Mouse (Mus musculus) G1E (cell line): ENCODE measurements around the gene Usp36. TPM values are rescaled to one million over a fixed set of nuclear protein-coding genes. Genes with fewer than 3 reads are reported as not detected.

ENCODE experiments used
- ATAC-seq: 2 replicates; pipeline ENCODE4 v1.8.0; 2016; ENCODE audit warnings: mild to moderate bottlenecking; ENCODE audit not compliant: insufficient number of reproducible peaks, poor library complexity, low FRiP score, severe bottlenecking; ENCODE audit errors: extremely low read depth
- DNase-seq: peaks from one replicate; pipeline ENCODE4 v3.0.0; 2012; ENCODE audit warnings: low spot score
- H3K27me3 ChIP-seq: 2 replicates; pipeline ENCODE4 v1.6.1; 2012; ENCODE audit warnings: mild to moderate bottlenecking, low read length, inconsistent platforms; ENCODE audit not compliant: insufficient read depth
- H3K36me3 ChIP-seq: replicated peaks from 2 replicates; pipeline ENCODE3; 2012; ENCODE audit warnings: mild to moderate bottlenecking, inconsistent platforms
- H3K4me1 ChIP-seq: 2 replicates; pipeline ENCODE4 v1.6.1; 2012; ENCODE audit warnings: low read depth, low read length, inconsistent platforms, mixed read lengths; ENCODE audit not compliant: insufficient read depth
- H3K4me3 ChIP-seq: 2 replicates; pipeline ENCODE4 v1.5.1; 2012; ENCODE audit warnings: low read depth, mild to moderate bottlenecking, inconsistent platforms, low read length, moderate library complexity, mixed read lengths
- H3K9me3 ChIP-seq: replicated peaks from 2 replicates; pipeline ENCODE4 v1.6.1; 2012; ENCODE audit warnings: inconsistent platforms
- CTCF ChIP-seq: IDR thresholded peaks from 2 replicates; pipeline ENCODE4 v1.5.1; 2012; ENCODE audit warnings: low read depth, low read length, inconsistent platforms, mixed read lengths
- GATA1 ChIP-seq: IDR thresholded peaks from 2 replicates; pipeline ENCODE4 v1.6.1; 2012; ENCODE audit warnings: borderline replicate concordance, low read length, inconsistent platforms, mixed read lengths
- GATA2 ChIP-seq: IDR thresholded peaks from 2 replicates; pipeline ENCODE4 v1.6.1; 2012; ENCODE audit warnings: low read depth, low read length, inconsistent platforms, borderline replicate concordance
- POLR2AphosphoS5 ChIP-seq: IDR thresholded peaks from 2 replicates; pipeline ENCODE4 v1.6.1; 2012; ENCODE audit warnings: low read depth, low read length, inconsistent platforms; ENCODE audit not compliant: insufficient replicate concordance
- TAL1 ChIP-seq: conservative IDR thresholded peaks from 2 replicates; pipeline ENCODE4 v1.6.1; 2012; ENCODE audit warnings: low read depth, low read length, inconsistent platforms, mixed read lengths
- polyA plus RNA-seq: library from polyadenylated mRNA; stranded (reverse); fragments of >175 nt; gene quantifications from 2 replicates; pipeline ENCODE4 v1.2.3, GENCODE M21; 2012
- total RNA-seq, 2 experiments: library from RNA; stranded (forward) in 1 of 2; stranded (reverse) in 1 of 2; fragments of 200-1000 nt in 1 of 2; fragments of >200 nt in 1 of 2; fragmentation: Nextera tagmentation in 1 of 2; gene quantifications; 2 replicates each; pipeline ENCODE4 v1.2.3; 2014 to 2017

Gene Usp36
- total and polyA plus RNA-seq, 3 experiments, result 8.0 to 60.6 (median 27.1) TPM

GRCm38 (mm10) chr11:118254159-118254951 lies 35.7 kb downstream of the Usp36 start:
- TF ChIP-seq POLR2AphosphoS5 (no peak), GATA1 (no peak), GATA2 (no peak), CTCF (no peak), TAL1 (no peak)
- Histone ChIP-seq H3K4me3 (no peak overlapping the region), H3K27me3 (no peaks in the 10 kb centered on the region; the same call in 1 of the 2 replicates), H3K9me3 (no peaks in the 10 kb centered on the region), H3K36me3 (peaks cover 58% of the 10 kb centered on the region), H3K4me1 (peaks cover 28% of the 10 kb centered on the region)
- DNase-seq (no peak), ATAC-seq (no peak)

DNA sequence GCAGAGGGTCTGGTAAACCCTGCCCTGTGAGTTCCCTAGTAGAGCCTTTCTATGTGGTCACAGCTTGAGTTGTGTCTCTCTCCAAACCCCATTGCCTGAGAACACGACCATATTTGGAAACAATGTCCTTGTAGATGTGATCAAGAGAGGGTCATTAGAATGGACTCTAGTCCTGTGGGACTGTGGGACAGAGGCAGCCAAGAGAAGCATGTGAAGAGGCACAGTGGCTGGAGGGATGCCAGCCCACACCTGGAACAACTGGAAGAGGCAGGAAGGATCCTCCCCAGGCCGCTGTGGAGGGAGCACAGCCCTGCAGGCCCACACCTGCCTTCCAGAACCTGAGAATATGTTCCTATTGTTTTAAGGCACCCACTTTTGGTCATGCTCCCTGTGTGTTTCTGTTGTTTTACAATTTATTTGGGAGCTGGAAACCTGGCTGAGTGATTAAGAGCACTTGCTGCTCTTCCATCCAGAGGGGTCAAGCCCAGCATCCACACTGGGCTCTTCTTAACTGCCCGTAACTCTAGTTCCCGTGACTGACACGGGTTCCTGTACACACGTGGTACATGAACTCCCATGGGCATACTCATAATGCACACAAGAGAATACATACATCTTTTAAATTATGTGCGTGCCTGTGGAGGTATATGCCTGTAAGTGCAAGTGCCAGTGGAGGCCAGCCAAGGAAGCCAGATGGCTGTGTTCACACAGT lies 36.4 kb downstream of the Usp36 start:
- ATAC-seq, result no peak
- no peak for TF ChIP-seq POLR2AphosphoS5
- no peaks in the 10 kb centered on the region for H3K9me3 ChIP-seq
- no peak for DNase-seq
- H3K4me3 ChIP-seq, result no peak overlapping the region
- H3K36me3 ChIP-seq, result peaks cover 51% of the 10 kb centered on the region
- peaks cover 35% of the 10 kb centered on the region for H3K4me1 ChIP-seq
- H3K27me3 ChIP-seq, result no peaks in the 10 kb centered on the region; the same call in 1 of the 2 replicates

DNA sequence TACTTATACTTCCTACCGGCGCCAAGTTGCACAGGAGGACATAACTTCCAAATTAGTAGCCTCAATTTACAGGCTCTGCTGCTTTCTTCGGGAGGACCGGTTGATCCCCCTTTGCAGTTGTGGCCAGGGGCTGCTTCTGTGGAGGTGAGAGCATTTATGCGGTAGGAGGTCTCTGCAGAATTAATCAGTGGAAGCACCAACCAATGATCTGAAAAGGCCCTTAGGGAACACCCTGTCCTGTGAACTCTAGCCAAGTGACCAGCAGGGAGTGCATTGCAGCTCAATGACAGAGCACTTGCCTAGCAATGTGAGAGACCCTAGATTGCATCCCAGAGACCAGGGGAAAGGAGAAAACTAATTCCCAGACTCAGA lies 41.0 kb downstream of the Usp36 start:
- Histone ChIP-seq H3K27me3 (peaks cover 5% of the 10 kb centered on the region; the same call in 1 of the 2 replicates), H3K4me3 (peak overlapping the region; percentile 84), H3K9me3 (no peaks in the 10 kb centered on the region), H3K4me1 (peaks cover 40% of the 10 kb centered on the region), H3K36me3 (peaks cover 9% of the 10 kb centered on the region)
- TF ChIP-seq POLR2AphosphoS5 (no peak), GATA2 (no peak), TAL1 (no peak), GATA1 (no peak), CTCF (no peak)
- no peak for ATAC-seq
- DNase-seq, result no peak

DNA sequence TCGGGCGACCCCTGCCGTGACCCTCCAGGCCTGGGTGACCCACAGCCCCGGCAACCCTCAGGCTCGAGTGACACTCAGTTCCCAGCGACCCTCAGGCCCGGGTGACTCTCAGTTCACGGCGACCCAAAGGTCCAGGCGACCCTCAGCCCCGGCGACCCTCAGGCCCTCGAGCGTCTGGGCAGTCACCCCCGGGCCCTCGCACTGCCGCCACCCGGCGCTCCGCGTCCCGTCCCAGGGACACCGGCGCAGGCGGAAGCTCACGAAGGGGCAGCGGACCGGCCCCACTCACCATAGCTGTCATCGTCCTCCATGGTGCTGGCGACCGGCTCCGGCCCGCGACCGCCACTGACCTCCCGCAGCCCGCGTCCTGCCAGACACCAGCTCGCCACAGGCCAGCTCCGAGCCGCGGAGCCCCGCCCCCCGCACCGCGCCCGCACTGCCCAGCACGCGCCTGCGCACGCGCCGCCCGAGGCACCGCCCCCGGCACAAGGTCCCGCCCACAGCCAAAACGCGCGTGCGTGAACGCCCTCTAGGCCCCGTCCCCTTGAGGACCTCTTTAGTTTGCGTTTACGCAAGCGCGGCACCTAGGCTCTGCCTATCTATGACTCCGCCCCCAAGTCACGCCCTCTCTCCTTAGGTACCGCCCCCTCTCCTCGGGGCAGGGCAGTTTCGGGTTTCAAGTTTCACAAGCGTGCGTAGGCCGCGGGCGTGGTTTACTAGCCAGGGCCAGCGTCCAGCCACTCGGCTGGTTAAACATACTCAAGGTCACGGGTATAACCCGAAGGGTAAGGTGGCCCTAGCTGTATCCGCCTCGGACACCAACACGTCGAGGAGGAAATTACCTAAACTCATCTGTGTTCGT lies 41.7 kb downstream of the Usp36 start, which contains the start of gene Cyth1:
Gene Cyth1, minus strand, starts transcription at position 443 of the 862 bp plus-strand sequence.
- no peak for TF ChIP-seq GATA1
- no peak for TF ChIP-seq CTCF
- no peak for TF ChIP-seq GATA2
- DNase-seq (peak; percentile 82), ATAC-seq (peak; percentile 97)
- H3K9me3 ChIP-seq, result no peaks in the 10 kb centered on the region
- H3K4me1 ChIP-seq, result peaks cover 39% of the 10 kb centered on the region
- peaks cover 5% of the 10 kb centered on the region; the same call in 1 of the 2 replicates for H3K27me3 ChIP-seq
- H3K36me3 ChIP-seq, result peaks cover 2% of the 10 kb centered on the region
- peak within 1 kb of the TSS; percentile 84 for H3K4me3 ChIP-seq

DNA sequence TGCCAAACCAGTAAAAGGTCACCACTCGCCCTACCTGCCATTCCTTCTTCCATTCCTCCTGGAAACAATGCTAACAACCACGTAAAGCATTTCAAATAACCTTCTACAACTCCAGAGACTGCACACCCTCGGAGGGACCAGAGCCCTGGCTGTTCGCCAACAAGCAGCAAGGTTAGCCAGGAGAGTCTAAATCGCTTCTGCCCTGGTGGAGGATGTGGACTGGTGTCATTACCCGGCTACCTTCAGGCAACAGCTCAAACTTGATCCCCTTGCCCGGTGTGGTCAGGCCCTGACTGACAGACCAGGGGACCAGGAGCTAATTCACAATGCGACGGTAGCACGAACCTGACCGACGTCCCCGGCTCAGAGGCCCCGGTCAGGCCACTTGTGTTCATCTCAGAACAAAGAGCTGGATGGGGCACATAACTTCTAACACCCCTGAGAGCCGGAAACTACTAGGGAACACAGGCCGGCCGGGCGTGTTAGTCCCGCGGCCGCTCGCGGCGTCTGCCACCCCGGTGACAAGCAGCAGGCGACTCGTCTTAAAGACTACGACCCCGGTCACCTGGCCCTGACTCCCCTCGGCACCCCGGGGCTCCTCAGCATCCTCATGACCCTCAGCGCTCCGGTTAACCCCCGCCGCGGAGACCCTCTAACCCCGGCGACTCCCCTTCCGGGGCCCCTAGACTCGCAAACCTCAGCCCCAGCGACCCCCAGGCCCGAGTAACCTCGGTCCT lies 42.5 kb downstream of the Usp36 start:
- DNase-seq (peak; percentile 14), ATAC-seq (no peak)
- Histone ChIP-seq H3K4me1 (peaks cover 38% of the 10 kb centered on the region), H3K27me3 (peaks cover 5% of the 10 kb centered on the region; the same call in 1 of the 2 replicates), H3K4me3 (peak overlapping the region; percentile 84), H3K9me3 (no peaks in the 10 kb centered on the region), H3K36me3 (no peaks in the 10 kb centered on the region)
- no peak for TF ChIP-seq GATA1
- TF ChIP-seq POLR2AphosphoS5, result no peak
- TF ChIP-seq CTCF, result no peak
- no peak for TF ChIP-seq GATA2
- TF ChIP-seq TAL1, result no peak
